Mouse (Mus musculus) erythroblast, adult 5-6 weeks (primary cell): ENCODE measurements around the gene 1700001O22Rik. TPM values are rescaled to one million over a fixed set of nuclear protein-coding genes. Genes with fewer than 3 reads are reported as not detected.

Experiments
- ATAC-seq: replicated peaks from 2 replicates; pipeline ENCODE4 v1.8.0; 2016; ENCODE audit warnings: moderate number of reproducible peaks, mild to moderate bottlenecking, moderate TSS enrichment, inconsistent platforms; ENCODE audit not compliant: poor library complexity, low FRiP score, severe bottlenecking
- total RNA-seq, 2 experiments: library from RNA; stranded (forward) in 1 of 2; stranded (reverse) in 1 of 2; fragments of 150-400 nt in 1 of 2; fragments of 200-764, 138-1000 nt in 1 of 2; gene quantifications; 2 replicates each; pipeline versions ENCODE4 v1.2.3 to v1.2.4; 2015 to 2017; ENCODE audit warnings: low replicate concordance in 2 of 2

1700001O22Rik gene
- total RNA-seq, 2 experiments from 2014 or later = not detected

GRCm38 (mm10) chr2:30783346-30783745 lies 20.1 kb downstream of the 1700001O22Rik start:
- 0 out of 2 replicates have a peak, but pooled peaks have one; percentile 22 for ATAC-seq

- no peak for ATAC-seq
Observed at GRCm38 (mm10) chr2:30782312-30783290, 20.9 kb downstream of the 1700001O22Rik start.

- ATAC-seq = no peak
Observed at GRCm38 (mm10) chr2:30779241-30779640, 24.2 kb downstream of the 1700001O22Rik start.

GRCm38 (mm10) chr2:30778235-30778634 lies 25.2 kb downstream of the 1700001O22Rik start:
- ATAC-seq = no peak

- no peak for ATAC-seq
Observed at GRCm38 (mm10) chr2:30777266-30777665, 26.2 kb downstream of the 1700001O22Rik start.

GRCm38 (mm10) chr2:30775955-30776354 lies 27.5 kb downstream of the 1700001O22Rik start:
- ATAC-seq = no peak

- no peak for ATAC-seq
Observed at GRCm38 (mm10) chr2:30773313-30774005, 30.0 kb downstream of the 1700001O22Rik start.

GRCm38 (mm10) chr2:30772581-30773312 lies 30.7 kb downstream of the 1700001O22Rik start:
- 0 out of 2 replicates have a peak, but pooled peaks have one; percentile 9 for ATAC-seq

- ATAC-seq = peak; percentile 82
Observed at GRCm38 (mm10) chr2:30771806-30772460, 31.5 kb downstream of the 1700001O22Rik start.

GRCm38 (mm10) chr2:30771368-30771805 lies 32.1 kb downstream of the 1700001O22Rik start:
- no peak for ATAC-seq

- peak; percentile 21; the same call in 1 of the 2 replicates for ATAC-seq
Observed at GRCm38 (mm10) chr2:30769187-30769586, 34.3 kb downstream of the 1700001O22Rik start.

GRCm38 (mm10) chr2:30768529-30768928 lies 34.9 kb downstream of the 1700001O22Rik start:
- no peak for ATAC-seq

GRCm38 (mm10) chr2:30767626-30768240 lies 35.7 kb downstream of the 1700001O22Rik start:
- ATAC-seq = no peak

GRCm38 (mm10) chr2:30766446-30766845 lies 37.0 kb downstream of the 1700001O22Rik start:
- ATAC-seq = no peak

GRCm38 (mm10) chr2:30760706-30761105 lies 42.8 kb downstream of the 1700001O22Rik start:
- ATAC-seq = no peak

- no peak for ATAC-seq
Observed at GRCm38 (mm10) chr2:30759858-30760547, 43.5 kb downstream of the 1700001O22Rik start.

GRCm38 (mm10) chr2:30759442-30759841 lies 44.0 kb downstream of the 1700001O22Rik start:
- ATAC-seq = 0 out of 2 replicates have a peak, but pooled peaks have one; percentile 21

- no peak for ATAC-seq
Observed at GRCm38 (mm10) chr2:30759088-30759374, 44.4 kb downstream of the 1700001O22Rik start.
